Mouse (Mus musculus): Measurements from ENCODE around the gene Ppp2r5a.

DNA sequence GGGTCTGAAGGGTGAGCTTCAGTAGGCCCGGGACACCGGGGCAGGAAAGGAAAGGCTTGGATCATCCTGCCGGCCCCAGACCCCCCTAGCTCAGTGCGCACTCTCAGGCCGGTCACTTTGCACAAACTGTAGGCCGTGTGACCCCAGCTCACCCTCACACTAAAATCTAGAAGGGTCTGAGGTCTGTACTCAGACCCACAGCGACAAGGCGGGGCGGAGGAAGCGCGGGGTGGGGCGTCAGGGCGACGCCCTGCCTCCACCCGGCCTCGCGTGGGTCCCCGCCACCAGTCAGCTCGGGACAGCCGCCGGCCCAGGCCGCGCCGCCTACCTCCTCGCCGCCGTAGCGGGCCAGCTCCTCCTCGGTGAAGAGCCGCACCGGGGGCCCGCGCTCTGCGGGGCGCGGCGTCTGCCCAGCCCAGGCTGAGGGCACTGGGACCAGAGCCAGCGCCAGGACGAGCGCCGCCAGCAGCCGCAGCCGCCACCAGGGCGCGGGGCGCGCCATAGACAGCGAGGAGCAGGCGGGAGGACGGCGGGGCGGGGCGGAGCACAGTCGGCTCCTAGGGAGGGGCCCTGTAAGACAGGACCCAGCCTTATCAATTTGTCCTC, 85.4 kb downstream of the Ppp2r5a start, which contains the start of gene Nenf:
- TF ChIP-seq POLR2A (IDR thresholded peaks at IDR 0.05; ENCODE audit: insufficient read depth, low read length) (no peak), CTCF (IDR thresholded peaks at IDR 0.05; ENCODE audit: low read depth, low read length) (no peak)
